Comparison of ENCODE assay signal across 12 mouse cellular contexts in the genomic region with DNA sequence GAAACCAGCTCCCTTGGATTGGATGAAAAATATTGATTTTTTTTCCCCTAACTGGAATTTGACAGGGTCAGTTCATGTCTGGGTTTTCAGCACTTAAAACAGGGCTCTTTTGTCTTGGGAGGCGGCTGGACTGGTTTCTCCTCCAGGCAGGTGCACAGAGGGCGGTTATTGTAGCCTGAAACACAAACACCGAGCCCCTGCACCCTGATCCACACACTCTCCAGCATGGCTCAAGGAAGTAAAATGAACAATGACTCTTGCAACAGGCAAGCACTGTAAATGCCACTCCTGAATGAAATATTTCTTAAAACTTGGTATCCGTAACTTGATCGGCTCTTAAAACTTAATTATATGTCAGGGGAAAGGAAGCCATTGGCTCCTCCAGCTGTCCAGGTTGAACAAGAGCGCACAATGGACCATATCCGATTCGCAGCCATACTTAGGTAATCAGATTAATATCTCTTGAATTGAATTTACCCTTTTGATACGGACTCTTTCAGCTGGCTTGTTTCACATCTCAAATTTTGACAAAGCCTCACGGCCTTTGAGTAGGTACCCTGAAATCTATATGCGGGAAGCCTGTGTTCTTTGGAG.
DNase-seq lines count a peak whose midpoint lies in the region; ATAC-seq and TF ChIP-seq lines count a peak whose summit lies in the region.
"Had no signal": no experiment of that assay in that cellular context is flagged by ENCODE, and none has a peak within 500 bp of the region (broad histone marks: within the 10 kb centered on the region; RNA-seq: fewer than 3 reads in every experiment).

No protein-coding gene starts in this region.

- TF ChIP-seq CTCF in heart, adult 2 months (IDR thresholded peaks at IDR 0.05), result no peak
- no peak for TF ChIP-seq CTCF in liver, adult 2 months (IDR thresholded peaks at IDR 0.05; ENCODE audit: low read depth, low read length)
- TF ChIP-seq CTCF in lung, postnatal 0 days (IDR thresholded peaks at IDR 0.05), result no peak

- WGBS in heart, adult 2 months, result 79% methylated on average over 11 of the region's 11 CpGs
- WGBS in heart, embryonic 11.5 days (ENCODE audit: insufficient replicate concordance), result 81% methylated on average over 11 of the region's 11 CpGs
- 43% methylated on average over 11 of the region's 11 CpGs for WGBS in liver, adult 2 months
- WGBS in liver, embryonic 11.5 days, result 88% methylated on average over 11 of the region's 11 CpGs
- 41% methylated on average over 11 of the region's 11 CpGs for WGBS in lung, postnatal 0 days

- H3K4me3 ChIP-seq in heart, adult 2 months, result no peak overlapping the region
- no peak overlapping the region for H3K4me3 ChIP-seq in heart, embryonic 11.5 days (ENCODE audit: low read depth, low read length)
- no peak overlapping the region for H3K4me3 ChIP-seq in liver, adult 2 months (ENCODE audit: insufficient read depth, low read depth, low read length)
- no peak overlapping the region for H3K4me3 ChIP-seq in liver, embryonic 11.5 days (ENCODE audit: low read depth, low read length)
- no peak overlapping the region for H3K4me3 ChIP-seq in lung, postnatal 0 days (ENCODE audit: low read depth, low read length)
- H3K4me3 ChIP-seq: forebrain, embryonic 10.5 days; midbrain, embryonic 15.5 days had no signal

- no peak overlapping the region for H3K9ac ChIP-seq in heart, adult 2 months (ENCODE audit: low read depth, low read length)
- no peak overlapping the region for H3K9ac ChIP-seq in heart, embryonic 11.5 days (ENCODE audit: low read depth, low read length)
- no peak overlapping the region for H3K9ac ChIP-seq in liver, adult 2 months (ENCODE audit: low read depth, low read length)
- no peak overlapping the region for H3K9ac ChIP-seq in liver, embryonic 11.5 days (ENCODE audit: low read depth, low read length)
- no peak overlapping the region for H3K9ac ChIP-seq in lung, postnatal 0 days (replicated peaks; ENCODE audit: low read depth)
- H3K9ac ChIP-seq: midbrain, embryonic 15.5 days had no signal

- no peak for TF ChIP-seq POLR2A in heart, adult 2 months (IDR thresholded peaks at IDR 0.05; ENCODE audit: insufficient read depth, low read depth, low read length)
- TF ChIP-seq POLR2A in liver, adult 2 months (IDR thresholded peaks at IDR 0.05; ENCODE audit: extremely low read depth, insufficient read depth, low read length), result no peak

- no peak for ATAC-seq in heart, embryonic 11.5 days (replicated peaks; ENCODE audit: insufficient number of reproducible peaks, low FRiP score, low TSS enrichment)
- no peak for ATAC-seq in liver, embryonic 11.5 days (replicated peaks; ENCODE audit: low FRiP score)
- ATAC-seq in lung, postnatal 0 days, result peak; percentile 36
- ATAC-seq in activated CD4-positive, CD25-positive, alpha-beta regulatory T cell, adult 4 months, result no peak
- ATAC-seq: midbrain, embryonic 15.5 days had no signal

- no peak for DNase-seq in heart, adult 2 months
- peak; percentile 61 for DNase-seq in liver, adult 2 months (ENCODE audit: extremely low read depth, low read depth, low spot score)
- no peak for DNase-seq in liver, embryonic 11.5 days (ENCODE audit: low spot score)
- DNase-seq in fat pad, adult 2 months (ENCODE audit: extremely low read depth, low read depth, low spot score), result peak; percentile 10
- DNase-seq in lung, postnatal 0 days (ENCODE audit: low spot score), result peak; percentile 77
- DNase-seq in thymus, postnatal 0 days (ENCODE audit: low spot score), result no peak
- DNase-seq: adrenal gland, adult 8-10 months; cerebellum, adult 8-10 months had no signal

- H3K4me2 ChIP-seq in heart, embryonic 11.5 days, result no peak overlapping the region
- H3K4me2 ChIP-seq in liver, embryonic 11.5 days, result no peak overlapping the region
- peak overlapping the region; percentile 15; the same call in 1 of the 2 replicates for H3K4me2 ChIP-seq in lung, postnatal 0 days (replicated peaks; ENCODE audit: low read depth, low read length)
- H3K4me2 ChIP-seq: midbrain, embryonic 15.5 days had no signal

- no peaks in the 10 kb centered on the region for H3K27me3 ChIP-seq in heart, adult 2 months (ENCODE audit: control insufficient read depth, insufficient read depth, low read length)
- no peaks in the 10 kb centered on the region for H3K27me3 ChIP-seq in heart, embryonic 11.5 days (ENCODE audit: control insufficient read depth, insufficient read depth, low read length)
- H3K27me3 ChIP-seq in liver, adult 2 months (ENCODE audit: control insufficient read depth, insufficient read depth, low read length), result no peaks in the 10 kb centered on the region
- H3K27me3 ChIP-seq in liver, embryonic 11.5 days (replicated peaks; ENCODE audit: control insufficient read depth, insufficient read depth, low read length), result no peaks in the 10 kb centered on the region
- H3K27me3 ChIP-seq in lung, postnatal 0 days (replicated peaks; ENCODE audit: insufficient read depth, low read length), result no peaks in the 10 kb centered on the region
- H3K27me3 ChIP-seq: midbrain, embryonic 15.5 days had no signal

- peaks cover 12% of the 10 kb centered on the region for H3K4me1 ChIP-seq in heart, adult 2 months (ENCODE audit: control insufficient read depth, insufficient read depth, low read length)
- peaks cover 16% of the 10 kb centered on the region for H3K4me1 ChIP-seq in heart, embryonic 11.5 days (ENCODE audit: control insufficient read depth, insufficient read depth, low read length)
- peaks cover 4% of the 10 kb centered on the region for H3K4me1 ChIP-seq in liver, adult 2 months (ENCODE audit: control insufficient read depth, insufficient read depth, low read length)
- 0 out of 2 replicates have a peak, but pooled peaks cover 2% of the 10 kb centered on the region for H3K4me1 ChIP-seq in liver, embryonic 11.5 days (replicated peaks; ENCODE audit: control insufficient read depth, insufficient read depth, low read length)
- peaks cover 9% of the 10 kb centered on the region; the same call in 1 of the 2 replicates for H3K4me1 ChIP-seq in lung, postnatal 0 days (ENCODE audit: insufficient read depth, low read depth, low read length)
- H3K4me1 ChIP-seq: midbrain, embryonic 15.5 days had no signal

- H3K36me3 ChIP-seq in heart, adult 2 months (ENCODE audit: control insufficient read depth, insufficient read depth, low read length), result no peaks in the 10 kb centered on the region
- H3K36me3 ChIP-seq in heart, embryonic 11.5 days (ENCODE audit: control insufficient read depth, insufficient read depth, low read length), result no peaks in the 10 kb centered on the region
- H3K36me3 ChIP-seq in liver, adult 2 months (ENCODE audit: control insufficient read depth, insufficient read depth, low read length), result no peaks in the 10 kb centered on the region
- no peaks in the 10 kb centered on the region for H3K36me3 ChIP-seq in liver, embryonic 11.5 days (ENCODE audit: control insufficient read depth, insufficient read depth, low read length)
- no peaks in the 10 kb centered on the region for H3K36me3 ChIP-seq in lung, postnatal 0 days (ENCODE audit: insufficient read depth, low read length)
- H3K36me3 ChIP-seq: forebrain, embryonic 10.5 days; midbrain, embryonic 15.5 days had no signal

- H3K79me2 ChIP-seq in heart, adult 2 months (replicated peaks; ENCODE audit: control insufficient read depth, insufficient read depth, low read length), result no peaks in the 10 kb centered on the region
- H3K79me2 ChIP-seq in liver, adult 2 months (ENCODE audit: control insufficient read depth, insufficient read depth, low read length), result no peaks in the 10 kb centered on the region

- intact Hi-C loops in heart, adult 2 months (cut with DNase I), result loop anchor here (5.0 kb wide), 1 partner anchor 82 kb away; no protein-coding TSS in a partner anchor

- TF ChIP-seq EP300 in heart, adult 2 months (IDR thresholded peaks at IDR 0.05; ENCODE audit: insufficient read depth, low read depth, low read length), result no peak
- no peak for TF ChIP-seq EP300 in lung, postnatal 0 days (IDR thresholded peaks at IDR 0.05)

- peak overlapping the region; percentile 60 for H3K27ac ChIP-seq in heart, adult 2 months
- no peak overlapping the region for H3K27ac ChIP-seq in heart, embryonic 11.5 days (ENCODE audit: low read depth, low read length)
- H3K27ac ChIP-seq in liver, adult 2 months (replicated peaks; ENCODE audit: insufficient read depth, low read depth, low read length), result peak overlapping the region; percentile 97
- H3K27ac ChIP-seq in liver, embryonic 11.5 days (ENCODE audit: low read depth, low read length), result no peak overlapping the region
- H3K27ac ChIP-seq in lung, postnatal 0 days (ENCODE audit: low read length), result peak overlapping the region; percentile 58
- H3K27ac ChIP-seq: midbrain, embryonic 15.5 days had no signal

- H3K9me3 ChIP-seq in heart, embryonic 11.5 days (replicated peaks; ENCODE audit: control insufficient read depth, low read length), result no peaks in the 10 kb centered on the region
- H3K9me3 ChIP-seq in liver, embryonic 11.5 days (ENCODE audit: control insufficient read depth, low read length), result no peaks in the 10 kb centered on the region
- H3K9me3 ChIP-seq in lung, postnatal 0 days (ENCODE audit: low read length), result no peaks in the 10 kb centered on the region
- H3K9me3 ChIP-seq: forebrain, embryonic 10.5 days; midbrain, embryonic 15.5 days had no signal

Comparison
In these comparisons a context has a peak if more than half of its experiments do, and no peak if none do; other contexts are left out.
1. DNase-seq: peak in liver, adult 2 months (single experiment), fat pad, adult 2 months (single experiment) and lung, postnatal 0 days (single experiment); none in heart, adult 2 months (0 of 2), liver, embryonic 11.5 days (single experiment) and thymus, postnatal 0 days (single experiment).
2. H3K27ac ChIP-seq: peak in heart, adult 2 months (single experiment), liver, adult 2 months (single experiment) and lung, postnatal 0 days (single experiment); none in heart, embryonic 11.5 days (single experiment) and liver, embryonic 11.5 days (single experiment).